ENCODE assay signal across 21 mouse cellular contexts in the genomic region with DNA sequence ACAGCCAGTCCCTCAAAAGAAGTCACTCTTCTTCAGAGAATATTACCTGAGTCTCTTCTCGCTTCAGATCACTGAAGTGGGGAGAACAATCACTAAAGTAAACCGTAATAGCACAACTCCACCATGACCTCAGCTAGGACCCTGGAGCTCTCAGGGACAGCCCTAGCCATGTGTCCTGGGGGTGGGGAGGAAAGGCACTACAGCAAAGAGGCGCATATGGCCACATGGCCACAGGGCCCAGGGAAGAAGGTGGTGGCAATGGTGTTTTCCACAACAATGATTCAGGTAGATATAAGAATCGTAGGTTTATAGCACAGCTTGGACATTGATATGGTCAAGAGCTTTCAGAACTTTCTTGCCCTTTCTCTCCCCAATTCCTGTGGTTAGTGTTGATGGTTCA. TPM values are rescaled to one million over a fixed set of nuclear protein-coding genes. Genes with fewer than 3 reads are reported as not detected.
A peak's percentile ranks its signal among the peaks of the same experiment; 100 is the strongest.
DNase-seq lines count a peak whose midpoint lies in the region; TF ChIP-seq lines count a peak whose summit lies in the region.
"Had no signal": no experiment of that assay in that cellular context is flagged by ENCODE, and none has a peak within 500 bp of the region (broad histone marks: within the 10 kb centered on the region; RNA-seq: fewer than 3 reads in every experiment).

No protein-coding gene starts in this region.

- no peaks in the 10 kb centered on the region for H3K9me3 ChIP-seq in heart, embryonic 10.5 days
- no peaks in the 10 kb centered on the region for H3K9me3 ChIP-seq in MEL (replicated peaks; ENCODE audit: insufficient read depth, low read length)

- H3K79me2 ChIP-seq in MEL (ENCODE audit: control insufficient read depth, insufficient read depth, low read length, poor library complexity): no peaks in the 10 kb centered on the region

- 86% methylated on average over 4 of the region's 4 CpGs for WGBS in heart, embryonic 10.5 days

- no peak for TF ChIP-seq POLR2A in MEL (IDR thresholded peaks at IDR 0.05; ENCODE audit: control insufficient read depth in 1 of 2, insufficient read depth in 1 of 2, low read depth in 1 of 2, low read length in 2 of 2, poor library complexity in 1 of 2)

- peak; percentile 61 for DNase-seq in heart, adult 11 months
- DNase-seq in heart, postnatal 10 days: no peak
- DNase-seq in heart, embryonic 10.5 days (ENCODE audit: low spot score): peak; percentile 58
- no peak for DNase-seq in heart, adult 18-20 months
- no peak for DNase-seq in MEL (ENCODE audit: low read depth, low spot score)
- DNase-seq in cerebellum, adult 11 months: no peak
- DNase-seq: adrenal gland, adult 2 months; adrenal gland, adult 8-10 months; adrenal gland, postnatal 10 days; adrenal gland, postnatal 14 days; adrenal gland, postnatal 25 days; adrenal gland, postnatal 36 days; B cell, adult 2 months; cerebellum, adult 11-12 months; cerebellum, adult 18-20 months; cerebellum, adult 2 months; cerebellum, adult 8-10 months had no signal

- no peak overlapping the region for H3K27ac ChIP-seq in heart, embryonic 10.5 days
- peak overlapping the region; percentile 36; the same call in 1 of the 2 replicates for H3K27ac ChIP-seq in MEL (ENCODE audit: control insufficient read depth, low read depth, low read length)

- no peak overlapping the region for H3K4me3 ChIP-seq in heart, embryonic 10.5 days
- H3K4me3 ChIP-seq in MEL (ENCODE audit: control insufficient read depth in 1 of 2, insufficient read depth in 1 of 2, low read depth in 2 of 2, low read length in 2 of 2): no peak overlapping the region

- no peak for TF ChIP-seq CTCF in MEL (IDR thresholded peaks at IDR 0.05 in 2 of 3, conservative IDR thresholded peaks at IDR 0.05 in 1 of 3; ENCODE audit: control insufficient read depth in 1 of 3, insufficient read depth in 1 of 3, low read depth in 2 of 3, low read length in 3 of 3, poor library complexity in 1 of 3, severe bottlenecking in 1 of 3)

- 0 out of 2 replicates have a peak, but pooled peaks cover 5% of the 10 kb centered on the region for H3K27me3 ChIP-seq in heart, embryonic 10.5 days (ENCODE audit: insufficient read depth, poor library complexity, severe bottlenecking)
- H3K27me3 ChIP-seq in MEL (ENCODE audit: control insufficient read depth in 1 of 2, insufficient read depth in 2 of 2, low read length in 2 of 2): no peaks in the 10 kb centered on the region
- H3K27me3 ChIP-seq: CH12.LX, Patski had no signal

- H3K36me3 ChIP-seq in heart, embryonic 10.5 days: no peaks in the 10 kb centered on the region
- peaks cover 0 to 27% of the 10 kb centered on the region in 2 experiments; a peak in 2 of 4 replicates for H3K36me3 ChIP-seq in MEL (ENCODE audit: control insufficient read depth in 1 of 2, insufficient read depth in 2 of 2, low read length in 2 of 2)
- H3K36me3 ChIP-seq: G1E had no signal

- no peak for TF ChIP-seq EP300 in MEL (IDR thresholded peaks at IDR 0.05; ENCODE audit: low read depth in 1 of 2, low read length in 2 of 2)

- no peak overlapping the region for H3K9ac ChIP-seq in MEL (ENCODE audit: control insufficient read depth, low read depth, low read length, poor library complexity, severe bottlenecking)

- TF ChIP-seq RAD21 in MEL (IDR thresholded peaks at IDR 0.05; ENCODE audit: low read depth, low read length): no peak

- H3K4me1 ChIP-seq in heart, embryonic 10.5 days: no peaks in the 10 kb centered on the region; the same call in 1 of the 2 replicates
- H3K4me1 ChIP-seq in MEL (ENCODE audit: control insufficient read depth in 1 of 2, insufficient read depth in 2 of 2, low read length in 2 of 2): peaks cover 17 to 20% of the 10 kb centered on the region in 2 experiments

- intact Hi-C loops in heart, postnatal 10 days (cut with DNase I): no loop called here

TF ChIP-seq in MEL, 35 proteins besides CTCF, POLR2A, EP300 and RAD21:
- TF ChIP-seq CHD1 (IDR thresholded peaks at IDR 0.05; ENCODE audit: low read depth, low read length) (no peak), E2F4 (IDR thresholded peaks at IDR 0.05; ENCODE audit: borderline replicate concordance, low read depth, low read length) (no peak), JUND (IDR thresholded peaks at IDR 0.05; ENCODE audit: low read depth, low read length) (no peak), SMC3 (IDR thresholded peaks at IDR 0.05; ENCODE audit: low read depth, low read length) (no peak), CHD2 (IDR thresholded peaks at IDR 0.05; ENCODE audit: low read length) (no peak), HCFC1 (IDR thresholded peaks at IDR 0.05; ENCODE audit: low read depth, low read length) (no peak), NELFE (IDR thresholded peaks at IDR 0.05; ENCODE audit: low read depth, low read length) (no peak), ZNF384 (IDR thresholded peaks at IDR 0.05; ENCODE audit: low read depth, low read length) (no peak), MXI1 (IDR thresholded peaks at IDR 0.05; ENCODE audit: low read depth, low read length) (no peak), SIN3A (IDR thresholded peaks at IDR 0.05; ENCODE audit: low read length) (no peak), MEF2A (IDR thresholded peaks at IDR 0.05; ENCODE audit: extremely low read depth, insufficient replicate concordance, low read depth, low read length, poor library complexity, severe bottlenecking) (no peak), ZKSCAN1 (IDR thresholded peaks at IDR 0.05; ENCODE audit: low read depth, low read length) (no peak), ELF1 (IDR thresholded peaks at IDR 0.05; ENCODE audit: low read depth, low read length) (no peak), GATA1 (IDR thresholded peaks at IDR 0.05; ENCODE audit: low read depth, low read length) (no peak), ZMIZ1 (IDR thresholded peaks at IDR 0.05; ENCODE audit: low read depth, low read length) (no peak), TBP (IDR thresholded peaks at IDR 0.05; ENCODE audit: low read depth, low read length) (no peak)

RNA-seq across cellular contexts. Expression of gene Stab2, which starts 57.0 kb away (rescaled TPM):
- under 1 TPM; 0.22 to 0.41 TPM for total RNA-seq in heart, postnatal 10 days (2021)
- polyA plus RNA-seq in heart, embryonic 10.5 days (2016; fragmentation: Nextera tagmentation; extraction: Ambion mirVana): 0.71 and 4.0 TPM in 2 replicates
- total RNA-seq in heart, adult 18-20 months (2021): 1 to 10 TPM in 1 of 2 experiments, under 1 TPM in 1; 0.25 to 1.9 TPM
- 0.73 and 1.4 TPM in 2 replicates for total RNA-seq in MEL (2012; rRNA removed)
- 1 to 10 TPM in 1 of 2 experiments, not detected in 1; 5.1 TPM for polyA plus RNA-seq in MEL (2012; ENCODE audit: insufficient read depth in 1 of 2, insufficient read length in 2 of 2, low read depth in 1 of 2, low replicate concordance in 2 of 2, missing spikeins in 1 of 2)
- total RNA-seq: CH12.LX had no signal
- polyA plus RNA-seq: activated CD4-positive, CD25-positive, alpha-beta regulatory T cell, adult 4 months; G1E had no signal

Comparison
In these comparisons a context has a peak if more than half of its experiments do, and no peak if none do; other contexts are left out.
1. DNase-seq: peak in heart, adult 11 months (single experiment) and heart, embryonic 10.5 days (single experiment); none in heart, postnatal 10 days (0 of 2), heart, adult 18-20 months (0 of 2), MEL (single experiment) and cerebellum, adult 11 months (single experiment).